In the genomic region with DNA sequence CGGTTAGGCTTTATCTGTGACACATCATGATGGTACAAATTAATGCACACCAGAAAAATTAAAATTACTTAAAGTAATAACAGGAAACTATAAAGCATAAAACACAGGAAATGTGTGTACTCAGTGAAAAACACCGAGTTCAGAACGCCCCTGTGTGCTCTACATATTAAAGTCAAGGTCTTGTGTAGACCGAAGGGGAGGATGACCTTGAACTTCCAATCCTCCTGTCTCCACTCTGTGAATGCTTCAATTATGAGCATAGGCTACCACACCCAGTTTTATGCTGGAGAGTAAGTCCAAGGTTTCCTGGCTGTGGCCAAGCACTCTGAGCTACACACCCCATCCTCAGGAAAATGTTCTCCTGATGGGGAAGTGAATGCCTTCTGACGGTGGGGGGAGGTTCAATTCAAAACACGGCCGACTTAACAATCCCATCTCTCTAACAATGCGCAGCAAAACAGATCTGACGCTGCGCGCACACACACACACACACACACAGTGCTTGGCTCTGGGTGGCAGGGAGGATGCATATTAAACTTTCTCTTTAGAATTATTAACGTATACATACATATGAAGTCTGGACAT, we compare ENCODE assay signal across 10 mouse cellular contexts. TPM values are rescaled to one million over a fixed set of nuclear protein-coding genes. Genes with fewer than 3 reads are reported as not detected.
DNase-seq lines count a peak whose midpoint lies in the region; ATAC-seq and TF ChIP-seq lines count a peak whose summit lies in the region.
"Had no signal": no experiment of that assay in that cellular context is flagged by ENCODE, and none has a peak within 500 bp of the region (broad histone marks: within the 10 kb centered on the region; RNA-seq: fewer than 3 reads in every experiment).

No protein-coding gene starts in this region.

- H3K36me3 ChIP-seq in heart, postnatal 0 days (replicated peaks; ENCODE audit: control insufficient read depth, insufficient read depth, low read length), result peaks cover 4% of the 10 kb centered on the region; the same call in 1 of the 2 replicates
- H3K36me3 ChIP-seq in heart, embryonic 11.5 days (ENCODE audit: control insufficient read depth, insufficient read depth, low read length), result no peaks in the 10 kb centered on the region
- H3K36me3 ChIP-seq in small intestine, adult 2 months (ENCODE audit: control insufficient read depth, insufficient read depth, low read length), result 0 out of 2 replicates have a peak, but pooled peaks cover under 1% of the 10 kb centered on the region
- H3K36me3 ChIP-seq in hindbrain, embryonic 14.5 days (replicated peaks; ENCODE audit: control insufficient read depth, insufficient read depth), result 0 out of 2 replicates have a peak, but pooled peaks cover 4% of the 10 kb centered on the region
- no peaks in the 10 kb centered on the region for H3K36me3 ChIP-seq in midbrain, embryonic 15.5 days (replicated peaks)

- 0 out of 2 replicates have a peak, but pooled peaks have one; percentile 24 for ATAC-seq in heart, postnatal 0 days (ENCODE audit: insufficient read depth, low read depth)
- no peak for ATAC-seq in heart, embryonic 11.5 days (replicated peaks; ENCODE audit: insufficient number of reproducible peaks, low FRiP score, low TSS enrichment)
- no peak for ATAC-seq in hindbrain, embryonic 14.5 days (ENCODE audit: low FRiP score)
- no peak for ATAC-seq in midbrain, embryonic 15.5 days (replicated peaks)

- H3K27ac ChIP-seq in heart, postnatal 0 days (ENCODE audit: low read depth), result no peak overlapping the region; the same call in 1 of the 2 replicates
- H3K27ac ChIP-seq in heart, embryonic 11.5 days (ENCODE audit: low read depth, low read length), result no peak overlapping the region
- H3K27ac ChIP-seq in small intestine, adult 2 months (ENCODE audit: insufficient read depth, low read depth, low read length), result peak overlapping the region; percentile 94
- no peak overlapping the region; the same call in 1 of the 2 replicates for H3K27ac ChIP-seq in hindbrain, embryonic 14.5 days
- H3K27ac ChIP-seq in midbrain, embryonic 15.5 days, result no peak overlapping the region
- H3K27ac ChIP-seq: heart, embryonic 13.5 days; liver, embryonic 13.5 days had no signal

- TF ChIP-seq POLR2A in small intestine, adult 2 months (IDR thresholded peaks at IDR 0.05; ENCODE audit: low read depth, low read length), result no peak

- no peak overlapping the region for H3K4me3 ChIP-seq in heart, postnatal 0 days (ENCODE audit: low read depth, low read length)
- no peak overlapping the region for H3K4me3 ChIP-seq in heart, embryonic 11.5 days (ENCODE audit: low read depth, low read length)
- H3K4me3 ChIP-seq in small intestine, adult 2 months (ENCODE audit: low read depth, low read length), result peak overlapping the region; percentile 44
- no peak overlapping the region for H3K4me3 ChIP-seq in hindbrain, embryonic 14.5 days (replicated peaks; ENCODE audit: low read length)
- no peak overlapping the region for H3K4me3 ChIP-seq in midbrain, embryonic 15.5 days
- H3K4me3 ChIP-seq: heart, embryonic 13.5 days; liver, embryonic 13.5 days had no signal

- TF ChIP-seq CTCF in heart, postnatal 0 days (IDR thresholded peaks at IDR 0.05; ENCODE audit: low read depth), result no peak
- no peak for TF ChIP-seq CTCF in small intestine, adult 2 months (IDR thresholded peaks at IDR 0.05; ENCODE audit: extremely low read depth, insufficient read length, insufficient replicate concordance, low read depth, low read length)

- no peak overlapping the region for H3K9ac ChIP-seq in heart, postnatal 0 days (replicated peaks; ENCODE audit: low read depth, low read length)
- no peak overlapping the region for H3K9ac ChIP-seq in heart, embryonic 11.5 days (ENCODE audit: low read depth, low read length)
- no peak overlapping the region for H3K9ac ChIP-seq in hindbrain, embryonic 14.5 days
- H3K9ac ChIP-seq in midbrain, embryonic 15.5 days, result no peak overlapping the region
- H3K9ac ChIP-seq: heart, embryonic 13.5 days; liver, embryonic 13.5 days had no signal

- DNase-seq in heart, postnatal 0 days (ENCODE audit: low spot score), result no peak
- DNase-seq in testis, postnatal 14 days (ENCODE audit: low spot score), result peak; percentile 38
- DNase-seq in testis, postnatal 10 days (ENCODE audit: low spot score), result no peak
- DNase-seq in induced T-regulatory cell, adult 2 months (ENCODE audit: low read depth), result peak; percentile 73
- no peak for DNase-seq in hindbrain, embryonic 14.5 days (ENCODE audit: low spot score)
- DNase-seq: liver, embryonic 13.5 days had no signal

- 71% methylated on average over 12 of the region's 12 CpGs for WGBS in heart, postnatal 0 days
- 86% methylated on average over 12 of the region's 12 CpGs for WGBS in heart, embryonic 11.5 days (ENCODE audit: insufficient replicate concordance)
- 30% methylated on average over 12 of the region's 12 CpGs for WGBS in small intestine, adult 2 months
- WGBS in hindbrain, embryonic 14.5 days, result 79% methylated on average over 12 of the region's 12 CpGs
- WGBS in midbrain, embryonic 15.5 days, result 81% methylated on average over 12 of the region's 12 CpGs

- no peak for TF ChIP-seq EP300 in heart, postnatal 0 days (IDR thresholded peaks at IDR 0.05; ENCODE audit: low read depth)

- no peak overlapping the region for H3K4me2 ChIP-seq in heart, postnatal 0 days (ENCODE audit: low read depth, low read length)
- H3K4me2 ChIP-seq in heart, embryonic 11.5 days, result no peak overlapping the region
- H3K4me2 ChIP-seq in hindbrain, embryonic 14.5 days (replicated peaks), result no peak overlapping the region
- no peak overlapping the region for H3K4me2 ChIP-seq in midbrain, embryonic 15.5 days
- H3K4me2 ChIP-seq: heart, embryonic 13.5 days; liver, embryonic 13.5 days had no signal

- H3K9me3 ChIP-seq in heart, postnatal 0 days (replicated peaks; ENCODE audit: control insufficient read depth, low read length), result no peaks in the 10 kb centered on the region
- H3K9me3 ChIP-seq in heart, embryonic 11.5 days (replicated peaks; ENCODE audit: control insufficient read depth, low read length), result no peaks in the 10 kb centered on the region
- no peaks in the 10 kb centered on the region for H3K9me3 ChIP-seq in hindbrain, embryonic 14.5 days (ENCODE audit: control insufficient read depth, low read length)
- H3K9me3 ChIP-seq in midbrain, embryonic 15.5 days, result no peaks in the 10 kb centered on the region
- H3K9me3 ChIP-seq: heart, embryonic 13.5 days; liver, embryonic 13.5 days had no signal

- H3K27me3 ChIP-seq in heart, postnatal 0 days (ENCODE audit: control insufficient read depth, insufficient read depth, low read length), result no peaks in the 10 kb centered on the region
- no peaks in the 10 kb centered on the region for H3K27me3 ChIP-seq in heart, embryonic 11.5 days (ENCODE audit: control insufficient read depth, insufficient read depth, low read length)
- no peaks in the 10 kb centered on the region for H3K27me3 ChIP-seq in small intestine, adult 2 months (ENCODE audit: control insufficient read depth, insufficient read depth, low read length)
- H3K27me3 ChIP-seq in hindbrain, embryonic 14.5 days (ENCODE audit: control insufficient read depth, insufficient read depth, low read length), result no peaks in the 10 kb centered on the region
- no peaks in the 10 kb centered on the region for H3K27me3 ChIP-seq in midbrain, embryonic 15.5 days (replicated peaks)
- H3K27me3 ChIP-seq: heart, embryonic 13.5 days; liver, embryonic 13.5 days had no signal

- H3K4me1 ChIP-seq in heart, postnatal 0 days (ENCODE audit: control insufficient read depth, insufficient read depth), result peaks cover 48% of the 10 kb centered on the region
- peaks cover 54% of the 10 kb centered on the region for H3K4me1 ChIP-seq in heart, embryonic 11.5 days (ENCODE audit: control insufficient read depth, insufficient read depth, low read length)
- H3K4me1 ChIP-seq in small intestine, adult 2 months (ENCODE audit: control insufficient read depth, insufficient read depth, insufficient read length, low read length), result peaks cover 58% of the 10 kb centered on the region
- peaks cover 70% of the 10 kb centered on the region for H3K4me1 ChIP-seq in hindbrain, embryonic 14.5 days (replicated peaks; ENCODE audit: control insufficient read depth, insufficient read depth, low read length)
- H3K4me1 ChIP-seq in midbrain, embryonic 15.5 days, result peaks cover 84% of the 10 kb centered on the region

RNA-seq across cellular contexts. Expression of gene Tet3, which starts 43.4 kb away (rescaled TPM):
- total RNA-seq in heart, postnatal 0 days (2014; rRNA removed; ENCODE audit: low replicate concordance), result 14.1 and 17.3 TPM in 2 replicates
- 16.4 and 17.2 TPM in 2 replicates for polyA plus RNA-seq in heart, postnatal 0 days (2015; fragmentation: Nextera tagmentation; extraction: Ambion mirVana)
- 25.0 and 30.3 TPM in 2 replicates for polyA plus RNA-seq in heart, embryonic 11.5 days (2014; fragmentation: Nextera tagmentation; extraction: Ambion mirVana)
- 9.0 and 15.4 TPM in 2 replicates for polyA plus RNA-seq in small intestine, adult 2 months (2012; rRNA removed)
- 43.6 and 52.2 TPM in 2 replicates for polyA plus RNA-seq in hindbrain, embryonic 14.5 days (2014; fragmentation: Nextera tagmentation; extraction: Ambion mirVana)
- 60.9 and 76.8 TPM in 2 replicates for polyA plus RNA-seq in midbrain, embryonic 15.5 days (2015; fragmentation: Nextera tagmentation; extraction: Ambion mirVana)

Comparison
In these comparisons a context has a peak if more than half of its experiments do, and no peak if none do; other contexts are left out.
1. DNase-seq: peak in testis, postnatal 14 days (single experiment) and induced T-regulatory cell, adult 2 months (single experiment); none in heart, postnatal 0 days (single experiment), testis, postnatal 10 days (single experiment) and hindbrain, embryonic 14.5 days (single experiment).